In the genomic region with DNA sequence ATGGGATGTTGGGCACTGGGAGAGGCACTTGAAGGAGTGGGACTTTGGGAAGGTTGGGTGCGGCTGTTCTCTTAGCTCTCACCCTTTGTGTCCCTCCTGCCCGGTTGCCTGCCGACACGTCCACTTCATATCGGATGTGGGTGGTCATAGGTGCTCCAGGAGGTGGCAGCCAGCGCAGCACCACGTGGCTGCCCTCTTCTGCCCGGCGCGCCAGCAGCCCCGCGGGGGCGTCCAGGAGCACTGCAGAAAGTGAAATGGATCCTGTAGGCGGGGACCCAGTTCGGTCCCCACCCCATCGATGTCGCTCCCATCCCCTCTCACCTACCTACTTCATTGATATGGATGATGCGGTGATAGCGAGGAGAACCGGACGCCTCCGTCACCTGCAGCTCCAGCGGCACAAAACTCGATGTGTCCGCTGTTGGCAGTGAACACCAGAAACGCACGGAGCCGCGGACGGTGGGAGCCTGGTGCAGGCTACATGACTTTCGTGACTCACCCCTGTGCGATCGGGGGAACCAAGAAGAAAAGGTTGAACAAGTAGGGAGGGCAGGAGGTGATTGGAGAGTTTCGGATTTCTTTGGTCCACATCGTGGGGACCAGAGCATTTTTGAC, we compare ENCODE assay signal across 8 mouse cellular contexts. TPM values are rescaled to one million over a fixed set of nuclear protein-coding genes. Genes with fewer than 3 reads are reported as not detected.
DNase-seq lines count a peak whose midpoint lies in the region; ATAC-seq and TF ChIP-seq lines count a peak whose summit lies in the region.

No protein-coding gene starts in this region.

- TF ChIP-seq RAD21 in CH12.LX (IDR thresholded peaks at IDR 0.05; ENCODE audit: low read depth, low read length), result no peak

- WGBS in heart, adult 2 months, result 14% methylated on average over 35 of the region's 35 CpGs
- WGBS in forebrain, embryonic 15.5 days, result 2% methylated on average over 35 of the region's 35 CpGs
- under 1% methylated on average over 35 of the region's 35 CpGs for WGBS in liver, embryonic 11.5 days
- 4% methylated on average over 35 of the region's 35 CpGs for WGBS in olfactory bulb, adult 2 months

- dilution Hi-C loops in CH12.LX (cut with MboI; ENCODE audit: extremely low pct_ligation_motif_present, extremely low pct_unique_long_range_greater_than_20kb, low sequenced_read_pairs), result no loop called here

- intact Hi-C loops in heart, adult 2 months (cut with DNase I), result no loop called here
- intact Hi-C loops in heart, postnatal 14 days (cut with DNase I), result no loop called here

- H3K27ac ChIP-seq in heart, adult 2 months, result no peak overlapping the region
- no peak overlapping the region for H3K27ac ChIP-seq in CH12.LX (ENCODE audit: insufficient read depth, low read depth)
- no peak overlapping the region for H3K27ac ChIP-seq in forebrain, embryonic 15.5 days (replicated peaks)
- peak overlapping the region; percentile 98 for H3K27ac ChIP-seq in liver, embryonic 11.5 days (ENCODE audit: low read depth, low read length)
- H3K27ac ChIP-seq in olfactory bulb, adult 2 months (ENCODE audit: insufficient read depth, low read depth, low read length), result no peak overlapping the region

- TF ChIP-seq CTCF in heart, adult 2 months (IDR thresholded peaks at IDR 0.05), result no peak
- no peak; a peak in 1 of 4 replicates for TF ChIP-seq CTCF in CH12.LX (conservative IDR thresholded peaks at IDR 0.05 in 1 of 2, IDR thresholded peaks at IDR 0.05 in 1 of 2; ENCODE audit: low read depth in 2 of 2, low read length in 2 of 2)
- TF ChIP-seq CTCF in olfactory bulb, adult 2 months (IDR thresholded peaks at IDR 0.05; ENCODE audit: insufficient read depth, low read depth, low read length), result no peak

- no peaks in the 10 kb centered on the region; the same call in 1 of the 2 replicates for H3K4me1 ChIP-seq in heart, adult 2 months (ENCODE audit: control insufficient read depth, insufficient read depth, low read length)
- H3K4me1 ChIP-seq in CH12.LX (ENCODE audit: control insufficient read depth in 1 of 2, insufficient read depth in 2 of 2), result peaks cover 10 to 11% of the 10 kb centered on the region in 2 experiments
- peaks cover 24% of the 10 kb centered on the region for H3K4me1 ChIP-seq in forebrain, embryonic 15.5 days
- peaks cover 25% of the 10 kb centered on the region for H3K4me1 ChIP-seq in liver, embryonic 11.5 days (replicated peaks; ENCODE audit: control insufficient read depth, insufficient read depth, low read length)
- H3K4me1 ChIP-seq in olfactory bulb, adult 2 months (ENCODE audit: control insufficient read depth, insufficient read depth, low read length), result peaks cover 27% of the 10 kb centered on the region

- H3K36me3 ChIP-seq in heart, adult 2 months (ENCODE audit: control insufficient read depth, insufficient read depth, low read length), result no peaks in the 10 kb centered on the region
- peaks cover 3% of the 10 kb centered on the region in 2 experiments for H3K36me3 ChIP-seq in CH12.LX (replicated peaks in 1 of 2; ENCODE audit: control insufficient read depth in 1 of 2, insufficient read depth in 1 of 2, low read length in 1 of 2)
- H3K36me3 ChIP-seq in forebrain, embryonic 15.5 days, result 0 out of 2 replicates have a peak, but pooled peaks cover 3% of the 10 kb centered on the region
- peaks cover 23% of the 10 kb centered on the region for H3K36me3 ChIP-seq in liver, embryonic 11.5 days (ENCODE audit: control insufficient read depth, insufficient read depth, low read length)

- H3K9me3 ChIP-seq in CH12.LX (replicated peaks; ENCODE audit: low read length), result no peaks in the 10 kb centered on the region
- no peaks in the 10 kb centered on the region for H3K9me3 ChIP-seq in forebrain, embryonic 15.5 days
- no peaks in the 10 kb centered on the region for H3K9me3 ChIP-seq in liver, embryonic 11.5 days (ENCODE audit: control insufficient read depth, low read length)

- H3K4me3 ChIP-seq in heart, adult 2 months, result peak overlapping the region; percentile 55
- H3K4me3 ChIP-seq in CH12.LX (replicated peaks in 1 of 3; ENCODE audit: low read depth in 2 of 3, low read length in 2 of 3, poor library complexity in 1 of 3), result peak overlapping the region in 1 of 3 experiments; percentile 51
- peak overlapping the region; percentile 39 for H3K4me3 ChIP-seq in forebrain, embryonic 15.5 days
- H3K4me3 ChIP-seq in liver, embryonic 11.5 days (ENCODE audit: low read depth, low read length), result peak overlapping the region; percentile 82
- H3K4me3 ChIP-seq in olfactory bulb, adult 2 months (ENCODE audit: insufficient read depth, low read depth, low read length), result peak overlapping the region; percentile 42

- peak in 1 of 2 experiments; percentile 28 for DNase-seq in heart, adult 2 months
- DNase-seq in heart, postnatal 14 days, result no peak
- DNase-seq in CH12.LX (ENCODE audit: extremely low read depth), result no peak
- DNase-seq in liver, embryonic 11.5 days (ENCODE audit: low spot score), result peak; percentile 56
- DNase-seq in layer of hippocampus, postnatal 25 days (ENCODE audit: extremely low spot score in 1 of 2, low spot score in 1 of 2), result no peak
- DNase-seq in thymus, postnatal 36 days, result no peak

- TF ChIP-seq EP300 in heart, adult 2 months (IDR thresholded peaks at IDR 0.05; ENCODE audit: insufficient read depth, low read depth, low read length), result no peak
- TF ChIP-seq EP300 in CH12.LX (IDR thresholded peaks at IDR 0.05; ENCODE audit: low read length), result no peak

- in situ Hi-C loops in CH12.LX (cut with MboI; ENCODE audit: low pct_ligation_motif_present, low pct_unique_long_range_greater_than_20kb, low sequenced_read_pairs), result loop anchor here (5.0 kb wide), 1 partner anchor 41 kb away; a partner anchor contains a TSS

- ATAC-seq in forebrain, embryonic 15.5 days (replicated peaks), result no peak
- no peak for ATAC-seq in liver, embryonic 11.5 days (replicated peaks; ENCODE audit: low FRiP score)

- no peaks in the 10 kb centered on the region for H3K27me3 ChIP-seq in heart, adult 2 months (ENCODE audit: control insufficient read depth, insufficient read depth, low read length)
- H3K27me3 ChIP-seq in CH12.LX (replicated peaks), result peaks cover 46% of the 10 kb centered on the region
- peaks cover 51% of the 10 kb centered on the region for H3K27me3 ChIP-seq in forebrain, embryonic 15.5 days
- H3K27me3 ChIP-seq in liver, embryonic 11.5 days (replicated peaks; ENCODE audit: control insufficient read depth, insufficient read depth, low read length), result peaks cover 16% of the 10 kb centered on the region

- no peaks in the 10 kb centered on the region for H3K79me2 ChIP-seq in heart, adult 2 months (replicated peaks; ENCODE audit: control insufficient read depth, insufficient read depth, low read length)
- 0 out of 2 replicates have a peak, but pooled peaks cover 2% of the 10 kb centered on the region for H3K79me2 ChIP-seq in CH12.LX (replicated peaks; ENCODE audit: control insufficient read depth, extremely low read depth, insufficient read depth, poor library complexity, severe bottlenecking)

- H3K4me2 ChIP-seq in CH12.LX (ENCODE audit: insufficient read depth, low read depth, poor library complexity, severe bottlenecking), result peak overlapping the region; percentile 85
- peak overlapping the region; percentile 58 for H3K4me2 ChIP-seq in forebrain, embryonic 15.5 days (replicated peaks)
- peak overlapping the region; percentile 91 for H3K4me2 ChIP-seq in liver, embryonic 11.5 days

- no peak overlapping the region for H3K9ac ChIP-seq in heart, adult 2 months (ENCODE audit: low read depth, low read length)
- no peak overlapping the region for H3K9ac ChIP-seq in CH12.LX (ENCODE audit: insufficient read depth, low read depth)
- no peak overlapping the region for H3K9ac ChIP-seq in forebrain, embryonic 15.5 days (replicated peaks)
- peak overlapping the region; percentile 90 for H3K9ac ChIP-seq in liver, embryonic 11.5 days (ENCODE audit: low read depth, low read length)

- TF ChIP-seq POLR2A in heart, adult 2 months (IDR thresholded peaks at IDR 0.05; ENCODE audit: insufficient read depth, low read depth, low read length), result no peak
- TF ChIP-seq POLR2A in CH12.LX (IDR thresholded peaks at IDR 0.05; ENCODE audit: low read depth, low read length), result no peak
- no peak for TF ChIP-seq POLR2A in olfactory bulb, adult 2 months (IDR thresholded peaks at IDR 0.05; ENCODE audit: insufficient read depth, low read depth, low read length)

RNA-seq across cellular contexts. Expression of a gene that starts 1.8 kb away (rescaled TPM):
- total RNA-seq in heart, adult 2 months (2021), result 1 to 10 TPM; 1.1 to 1.4 TPM
- 2.1 and 2.5 TPM in 2 replicates for polyA plus RNA-seq in heart, adult 2 months (2012; rRNA removed)
- 1 to 10 TPM; 1.6 to 2.5 TPM for total RNA-seq in heart, postnatal 14 days (2021)
- total RNA-seq in CH12.LX (2012; rRNA removed) (0.80 and 2.0 TPM in 2 replicates), CH12.LX (2014; rRNA removed) (not detected in 2 replicates)
- polyA plus RNA-seq in CH12.LX (2012; ENCODE audit: insufficient read length, low read depth), result 0.18 and 0.20 TPM in 2 replicates
- polyA plus RNA-seq in forebrain, embryonic 15.5 days (2015; fragmentation: Nextera tagmentation; extraction: Ambion mirVana), result 1.7 and 1.8 TPM in 2 replicates
- 131 TPM in 2 replicates for polyA plus RNA-seq in liver, embryonic 11.5 days (2014; fragmentation: Nextera tagmentation; extraction: Ambion mirVana)
- not detected in 2 replicates for polyA plus RNA-seq in olfactory bulb, adult 2 months (2012; ENCODE audit: insufficient read depth, insufficient read length, low replicate concordance, missing spikeins)
- 1 to 10 TPM; 7.3 to 9.5 TPM for total RNA-seq in layer of hippocampus, postnatal 25 days (2021)

RNA-seq across cellular contexts. Expression of a gene that starts 5.9 kb away (rescaled TPM):
- total RNA-seq in heart, adult 2 months (2021), result 1 to 10 TPM; 6.5 to 7.4 TPM
- 4.6 and 6.2 TPM in 2 replicates for polyA plus RNA-seq in heart, adult 2 months (2012; rRNA removed)
- 1 to 10 TPM; 6.1 to 7.0 TPM for total RNA-seq in heart, postnatal 14 days (2021)
- total RNA-seq in CH12.LX (2012; rRNA removed) (4.0 and 4.4 TPM in 2 replicates), CH12.LX (2014; rRNA removed) (4.1 and 4.4 TPM in 2 replicates)
- polyA plus RNA-seq in CH12.LX (2012; ENCODE audit: insufficient read length, low read depth), result 2.9 and 3.1 TPM in 2 replicates
- 9.3 and 12.1 TPM in 2 replicates for polyA plus RNA-seq in forebrain, embryonic 15.5 days (2015; fragmentation: Nextera tagmentation; extraction: Ambion mirVana)
- 9.8 and 11.9 TPM in 2 replicates for polyA plus RNA-seq in liver, embryonic 11.5 days (2014; fragmentation: Nextera tagmentation; extraction: Ambion mirVana)
- not detected in 2 replicates for polyA plus RNA-seq in olfactory bulb, adult 2 months (2012; ENCODE audit: insufficient read depth, insufficient read length, low replicate concordance, missing spikeins)
- total RNA-seq in layer of hippocampus, postnatal 25 days (2021), result 10 to 100 TPM; 14.7 to 16.0 TPM

RNA-seq across cellular contexts. Expression of a gene that starts 24.6 kb away (rescaled TPM):
- 1 to 10 TPM; 2.5 to 2.6 TPM for total RNA-seq in heart, adult 2 months (2021)
- polyA plus RNA-seq in heart, adult 2 months (2012; rRNA removed), result 5.3 and 7.5 TPM in 2 replicates
- 1 to 10 TPM; 1.8 to 2.0 TPM for total RNA-seq in heart, postnatal 14 days (2021)
- not detected in 2 replicates for total RNA-seq in CH12.LX (2012; rRNA removed)
- total RNA-seq in CH12.LX (2014; rRNA removed), result not detected in 2 replicates
- not detected in 2 replicates for polyA plus RNA-seq in CH12.LX (2012; ENCODE audit: insufficient read length, low read depth)
- polyA plus RNA-seq in forebrain, embryonic 15.5 days (2015; fragmentation: Nextera tagmentation; extraction: Ambion mirVana), result 71.9 and 73.0 TPM in 2 replicates
- 6.1 and 7.2 TPM in 2 replicates for polyA plus RNA-seq in liver, embryonic 11.5 days (2014; fragmentation: Nextera tagmentation; extraction: Ambion mirVana)
- polyA plus RNA-seq in olfactory bulb, adult 2 months (2012; ENCODE audit: insufficient read depth, insufficient read length, low replicate concordance, missing spikeins), result not detected in 2 replicates
- total RNA-seq in layer of hippocampus, postnatal 25 days (2021), result 100 to 1,000 TPM; 334 to 345 TPM

RNA-seq across cellular contexts. Expression of a gene that starts 27.8 kb away (rescaled TPM):
- 1 to 10 TPM; 4.2 to 4.8 TPM for total RNA-seq in heart, adult 2 months (2021)
- 12.7 and 13.9 TPM in 2 replicates for polyA plus RNA-seq in heart, adult 2 months (2012; rRNA removed)
- 1 to 10 TPM; 1.0 to 1.3 TPM for total RNA-seq in heart, postnatal 14 days (2021)
- not detected in 2 replicates for total RNA-seq in CH12.LX (2012; rRNA removed)
- not detected in 2 replicates for total RNA-seq in CH12.LX (2014; rRNA removed)
- polyA plus RNA-seq in CH12.LX (2012; ENCODE audit: insufficient read length, low read depth), result not detected in 2 replicates
- 0.87 and 1.1 TPM in 2 replicates for polyA plus RNA-seq in forebrain, embryonic 15.5 days (2015; fragmentation: Nextera tagmentation; extraction: Ambion mirVana)
- 0.34 and 0.55 TPM in 2 replicates for polyA plus RNA-seq in liver, embryonic 11.5 days (2014; fragmentation: Nextera tagmentation; extraction: Ambion mirVana)
- not detected in 2 replicates for polyA plus RNA-seq in olfactory bulb, adult 2 months (2012; ENCODE audit: insufficient read depth, insufficient read length, low replicate concordance, missing spikeins)
- 1 to 10 TPM; 1.5 to 1.9 TPM for total RNA-seq in layer of hippocampus, postnatal 25 days (2021)

RNA-seq across cellular contexts. Expression of a gene that starts 34.1 kb away (rescaled TPM):
- total RNA-seq in heart, adult 2 months (2021), result 10 to 100 TPM; 65.5 to 71.8 TPM
- 96.1 and 129 TPM in 2 replicates for polyA plus RNA-seq in heart, adult 2 months (2012; rRNA removed)
- total RNA-seq in heart, postnatal 14 days (2021), result 10 to 100 TPM; 22.7 to 27.6 TPM
- 2.4 and 2.9 TPM in 2 replicates for total RNA-seq in CH12.LX (2012; rRNA removed)
- total RNA-seq in CH12.LX (2014; rRNA removed), result 2.4 and 2.9 TPM in 2 replicates
- polyA plus RNA-seq in CH12.LX (2012; ENCODE audit: insufficient read length, low read depth), result 0.87 and 1.6 TPM in 2 replicates
- 53.5 and 53.7 TPM in 2 replicates for polyA plus RNA-seq in forebrain, embryonic 15.5 days (2015; fragmentation: Nextera tagmentation; extraction: Ambion mirVana)
- polyA plus RNA-seq in liver, embryonic 11.5 days (2014; fragmentation: Nextera tagmentation; extraction: Ambion mirVana), result 45.0 and 51.0 TPM in 2 replicates
- not detected in 2 replicates for polyA plus RNA-seq in olfactory bulb, adult 2 months (2012; ENCODE audit: insufficient read depth, insufficient read length, low replicate concordance, missing spikeins)
- 10 to 100 TPM; 40.2 to 45.0 TPM for total RNA-seq in layer of hippocampus, postnatal 25 days (2021)

Comparison
In these comparisons a context has a peak if more than half of its experiments do, and no peak if none do; other contexts are left out.
1. RNA of a gene that starts 1.8 kb away (polyA plus RNA-seq): 131 TPM in liver, embryonic 11.5 days; 2.1 to 2.5 TPM in heart, adult 2 months, 1.7 to 1.8 TPM in forebrain, embryonic 15.5 days, 0.18 to 0.20 TPM in CH12.LX and not detected in olfactory bulb, adult 2 months; every median in the first group is over 10 times any median in the second.
2. Peak in every context shown above with its lines, with median percentiles within 50 percentile points of each other: H3K4me2 ChIP-seq.